Mouse (Mus musculus): ENCODE measurements around the gene Eif1.
"Not testable (repeated sequence)": the region's sequence is repeated elsewhere in the genome, so short reads cannot be mapped to it uniquely, and the experiment has no call there.

Eif1 gene

GRCm38 (mm10) chr11:100312096-100312679 lies 7.5 kb upstream of the Eif1 start:
- peak; percentile 53 for DNase-seq (ENCODE audit: low read depth, low spot score)

GRCm38 (mm10) chr11:100313424-100313823 lies 6.3 kb upstream of the Eif1 start:
- DNase-seq (ENCODE audit: low read depth, low spot score), result no peak

- DNase-seq (ENCODE audit: low read depth, low spot score), result no peak
These were observed 4.2 kb upstream of the Eif1 start for GRCm38 (mm10) chr11:100315439-100315838.

- no peak for DNase-seq (ENCODE audit: low read depth, low spot score)
These were observed 1.8 kb upstream of the Eif1 start for GRCm38 (mm10) chr11:100317826-100318380.

GRCm38 (mm10) chr11:100318529-100319451 lies 895 bp upstream of the Eif1 start:
- no peak for DNase-seq (ENCODE audit: low read depth, low spot score)

GRCm38 (mm10) chr11:100320172-100320630 lies 516 bp downstream of the Eif1 start:
- DNase-seq (ENCODE audit: low read depth, low spot score), result peak; percentile 98

- not testable (repeated sequence) for DNase-seq (ENCODE audit: low read depth, low spot score)
These were observed 1.2 kb downstream of the Eif1 start for GRCm38 (mm10) chr11:100320701-100321410.

- DNase-seq (ENCODE audit: low read depth, low spot score), result not testable (repeated sequence)
These were observed 2.0 kb downstream of the Eif1 start for GRCm38 (mm10) chr11:100321479-100322305.

- no peak for DNase-seq (ENCODE audit: low read depth, low spot score)
These were observed 3.0 kb downstream of the Eif1 start for GRCm38 (mm10) chr11:100322591-100323258.

GRCm38 (mm10) chr11:100323578-100323977 lies 3.9 kb downstream of the Eif1 start:
- DNase-seq (ENCODE audit: low read depth, low spot score), result peak; percentile 85

GRCm38 (mm10) chr11:100325062-100325629 lies 5.5 kb downstream of the Eif1 start:
- no peak for DNase-seq (ENCODE audit: low read depth, low spot score)

GRCm38 (mm10) chr11:100327316-100327715 lies 7.6 kb downstream of the Eif1 start:
- no peak for DNase-seq (ENCODE audit: low read depth, low spot score)

- DNase-seq (ENCODE audit: low read depth, low spot score), result no peak
These were observed 8.1 kb downstream of the Eif1 start for GRCm38 (mm10) chr11:100327761-100328160.

- DNase-seq (ENCODE audit: low read depth, low spot score), result no peak
These were observed 10.6 kb downstream of the Eif1 start for GRCm38 (mm10) chr11:100330235-100330634.

- DNase-seq (ENCODE audit: low read depth, low spot score), result not testable (repeated sequence)
These were observed 11.2 kb downstream of the Eif1 start for GRCm38 (mm10) chr11:100330816-100331375.

GRCm38 (mm10) chr11:100332766-100333515 lies 13.3 kb downstream of the Eif1 start:
- no peak for DNase-seq (ENCODE audit: low read depth, low spot score)

GRCm38 (mm10) chr11:100333944-100334457 lies 14.3 kb downstream of the Eif1 start, which contains the start of gene Gast:
TSS of gene Gast (plus strand) at chr11:100334407.
- no peak for DNase-seq (ENCODE audit: low read depth, low spot score)

- peak; percentile 58 for DNase-seq (ENCODE audit: low read depth, low spot score)
These were observed 16.0 kb downstream of the Eif1 start for GRCm38 (mm10) chr11:100335731-100336130.

GRCm38 (mm10) chr11:100344269-100344668 lies 24.6 kb downstream of the Eif1 start:
- no peak for DNase-seq (ENCODE audit: low read depth, low spot score)
